Mouse (Mus musculus) c-Kit-negative CD71-positive TER-119-positive erythroid progenitor cells, embryonic 14.5 days (primary cell): ENCODE results near the gene Gm37240.
"Not testable (repeated sequence)": the region's sequence is repeated elsewhere in the genome, so short reads cannot be mapped to it uniquely, and the experiment has no call there.

ENCODE experiments used
- DNase-seq: peaks from one replicate; pipeline ENCODE4 v3.0.0-alpha.2; 2013; ENCODE audit warnings: low read depth, low spot score

Gm37240 gene

GRCm38 (mm10) chr3:84603212-84603611, 1284.1 kb downstream of the Gm37240 start:
- DNase-seq = no peak

DNA sequence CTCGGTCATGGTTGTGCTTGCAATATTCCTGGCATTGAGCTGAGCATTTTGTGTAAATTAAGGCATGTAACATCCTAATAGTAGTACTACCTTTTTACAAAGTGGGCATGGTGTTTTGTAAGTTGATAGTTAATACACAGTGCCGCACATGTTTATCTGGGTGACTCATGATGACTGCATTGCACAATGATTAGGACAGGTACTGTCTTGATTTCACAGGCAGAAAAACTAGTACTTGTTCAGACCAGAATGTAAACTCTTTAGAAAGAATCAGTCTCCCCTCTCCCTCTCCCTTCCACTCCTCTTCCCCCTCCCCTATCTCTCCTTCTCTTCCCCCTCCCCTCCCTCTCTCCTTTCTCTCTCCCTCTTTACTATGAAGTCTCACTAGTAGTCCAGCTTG, 1284.6 kb downstream of the Gm37240 start:
- DNase-seq = no peak

DNA sequence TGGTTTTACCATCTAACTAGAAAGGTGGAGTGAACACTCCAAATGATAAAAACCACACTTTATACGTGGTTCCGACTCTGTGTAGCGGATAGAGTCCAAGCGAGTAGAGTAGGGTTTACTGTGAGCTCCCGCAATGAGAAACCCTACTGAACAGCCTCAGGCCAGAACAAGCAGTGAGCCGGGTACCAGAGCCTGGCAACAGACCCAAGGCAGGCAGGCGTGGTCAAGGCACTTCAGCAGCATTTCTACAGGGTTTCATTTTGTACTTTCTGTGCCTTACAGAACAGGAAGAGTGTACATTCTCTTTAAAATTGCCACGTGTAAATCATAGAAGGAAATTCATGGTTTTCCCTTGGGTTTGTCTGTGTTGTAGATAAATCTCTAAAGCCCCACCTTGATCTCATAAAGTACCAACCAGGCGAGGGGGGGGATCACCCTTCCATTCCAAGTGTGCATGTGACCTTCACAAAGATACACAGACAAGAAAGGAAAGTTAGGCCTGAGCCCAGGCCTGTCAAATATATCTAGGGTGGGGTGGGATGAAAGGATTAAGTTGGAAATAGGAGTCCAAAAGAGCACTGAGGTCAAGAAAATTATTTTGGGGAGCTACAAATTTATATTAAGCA, 1285.3 kb downstream of the Gm37240 start:
- DNase-seq = no peak

DNA sequence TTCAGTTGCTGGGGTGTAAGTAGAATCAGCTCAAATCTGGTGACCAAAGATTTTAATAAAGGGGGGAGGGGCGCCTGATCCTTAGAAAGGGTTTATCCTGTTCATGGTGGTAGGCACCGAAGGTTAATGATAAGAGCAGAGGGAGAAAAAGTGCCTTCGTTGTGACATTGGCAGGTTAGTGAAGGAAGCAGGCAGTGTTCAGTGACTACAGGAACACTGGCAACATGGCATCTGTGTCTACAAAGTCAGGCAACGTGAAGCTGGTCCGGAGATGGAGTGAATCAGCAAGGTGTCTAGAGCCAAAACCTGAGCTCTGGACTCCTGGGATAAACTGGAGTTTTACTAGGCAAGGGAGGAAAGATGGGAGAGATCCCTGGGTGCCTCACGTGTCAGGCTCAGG, 1288.6 kb downstream of the Gm37240 start:
- DNase-seq = no peak

DNA sequence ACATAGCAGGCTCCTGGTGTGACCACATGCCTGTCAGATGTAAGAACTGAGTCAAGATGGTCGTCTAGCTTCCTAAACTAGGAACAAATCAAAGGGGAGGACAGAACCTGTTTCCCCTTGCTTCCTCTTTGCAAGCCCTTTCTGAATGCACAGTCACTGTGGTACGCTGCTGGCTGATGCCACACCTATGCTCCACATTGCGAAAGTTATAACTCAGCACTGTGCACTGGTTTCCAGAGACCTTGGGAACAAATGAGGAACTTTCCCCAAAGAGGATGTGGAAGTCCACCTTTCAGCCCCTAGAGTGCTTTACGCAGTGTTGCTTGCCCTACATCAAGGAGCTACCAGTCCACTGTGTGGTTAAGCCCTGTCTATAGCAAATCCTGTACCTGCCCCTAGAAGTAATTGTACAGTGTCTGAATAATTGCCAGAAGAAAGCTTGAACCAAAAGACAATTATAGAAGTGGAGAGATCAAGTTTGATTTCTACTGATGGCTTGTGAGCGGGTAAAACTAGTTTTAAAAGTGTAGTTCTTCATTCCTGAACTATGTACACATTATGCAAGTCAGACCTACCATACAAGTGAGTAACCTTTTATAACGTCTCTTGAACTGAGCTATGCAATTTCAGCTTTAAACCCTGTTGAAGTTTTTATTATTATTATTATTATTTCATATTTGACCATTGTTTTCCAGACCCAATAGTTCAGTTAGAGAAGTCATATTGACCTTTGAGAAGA, 1289.2 kb downstream of the Gm37240 start:
- no peak for DNase-seq

DNA sequence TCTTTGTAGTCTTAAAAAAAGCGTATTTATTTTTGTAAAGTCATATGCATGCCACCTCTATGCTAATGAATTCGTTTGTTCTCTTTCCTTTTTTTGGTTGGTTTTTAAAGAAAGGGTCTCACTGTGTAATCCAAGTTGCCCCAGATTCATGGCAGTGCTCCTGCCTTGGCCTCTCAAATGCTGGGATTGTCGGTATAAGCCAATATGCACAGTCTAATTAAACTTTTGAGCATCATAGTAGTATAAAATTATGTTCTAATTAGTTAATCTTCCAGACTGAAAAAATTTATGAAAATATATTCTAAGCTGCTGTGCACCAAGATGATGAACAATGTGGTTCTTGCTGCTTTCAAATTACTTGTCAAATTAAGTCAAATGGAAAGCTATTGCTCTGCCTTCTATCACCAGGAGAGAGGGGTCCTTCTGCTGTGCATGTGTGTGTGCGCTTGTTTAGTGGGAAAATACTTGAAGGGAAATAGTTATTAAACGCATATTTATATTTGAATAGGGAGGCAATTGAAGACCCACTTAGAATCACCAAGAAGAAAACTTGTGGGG, 1291.6 kb downstream of the Gm37240 start:
- DNase-seq = no peak

- DNase-seq = no peak
These were observed 1292.2 kb downstream of the Gm37240 start for GRCm38 (mm10) chr3:84594894-84595676.

- no peak for DNase-seq
These were observed 1294.0 kb downstream of the Gm37240 start, which contains the start of gene Tigd4 for GRCm38 (mm10) chr3:84593274-84593673. Gene Tigd4, plus strand, starts transcription at chr3:84593574.

DNA sequence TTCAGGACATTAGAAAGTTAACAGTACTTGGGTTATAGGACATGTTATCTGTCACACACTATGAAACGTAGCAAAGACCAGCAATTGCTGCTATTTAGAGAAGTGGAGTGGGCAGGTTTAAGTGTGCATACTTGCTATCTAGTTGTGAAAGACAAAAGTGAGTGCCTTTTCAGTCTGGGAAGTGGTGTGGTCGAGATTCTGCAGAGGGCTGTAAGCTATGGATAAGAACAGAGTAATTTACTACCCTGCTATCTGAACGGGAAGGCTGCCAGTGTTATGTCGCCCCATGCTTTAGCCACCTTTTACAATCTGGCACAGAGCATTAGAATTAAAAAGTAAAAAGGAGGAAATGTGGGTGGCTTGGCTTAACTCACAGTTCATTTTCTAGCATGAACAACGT, 1300.6 kb downstream of the Gm37240 start:
- DNase-seq = no peak

DNA sequence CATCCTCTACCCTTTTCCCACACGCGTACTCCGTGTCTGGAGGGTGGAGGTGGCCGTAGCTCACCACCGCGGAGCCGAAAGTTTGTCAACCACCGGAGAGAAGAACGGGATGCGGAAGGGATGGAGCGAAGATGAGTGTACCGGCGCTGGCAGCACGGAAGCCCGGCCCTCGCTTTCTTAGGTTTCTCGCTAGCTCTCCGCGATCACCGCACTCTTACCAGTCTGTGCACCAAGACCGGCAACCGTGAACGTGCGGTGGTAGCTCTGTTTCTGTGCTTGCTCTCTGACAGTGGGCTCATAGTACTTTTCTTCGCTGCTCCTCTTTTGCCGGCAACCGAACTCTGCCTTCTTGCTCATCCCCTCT, 1304.4 kb downstream of the Gm37240 start:
- no peak for DNase-seq

DNA sequence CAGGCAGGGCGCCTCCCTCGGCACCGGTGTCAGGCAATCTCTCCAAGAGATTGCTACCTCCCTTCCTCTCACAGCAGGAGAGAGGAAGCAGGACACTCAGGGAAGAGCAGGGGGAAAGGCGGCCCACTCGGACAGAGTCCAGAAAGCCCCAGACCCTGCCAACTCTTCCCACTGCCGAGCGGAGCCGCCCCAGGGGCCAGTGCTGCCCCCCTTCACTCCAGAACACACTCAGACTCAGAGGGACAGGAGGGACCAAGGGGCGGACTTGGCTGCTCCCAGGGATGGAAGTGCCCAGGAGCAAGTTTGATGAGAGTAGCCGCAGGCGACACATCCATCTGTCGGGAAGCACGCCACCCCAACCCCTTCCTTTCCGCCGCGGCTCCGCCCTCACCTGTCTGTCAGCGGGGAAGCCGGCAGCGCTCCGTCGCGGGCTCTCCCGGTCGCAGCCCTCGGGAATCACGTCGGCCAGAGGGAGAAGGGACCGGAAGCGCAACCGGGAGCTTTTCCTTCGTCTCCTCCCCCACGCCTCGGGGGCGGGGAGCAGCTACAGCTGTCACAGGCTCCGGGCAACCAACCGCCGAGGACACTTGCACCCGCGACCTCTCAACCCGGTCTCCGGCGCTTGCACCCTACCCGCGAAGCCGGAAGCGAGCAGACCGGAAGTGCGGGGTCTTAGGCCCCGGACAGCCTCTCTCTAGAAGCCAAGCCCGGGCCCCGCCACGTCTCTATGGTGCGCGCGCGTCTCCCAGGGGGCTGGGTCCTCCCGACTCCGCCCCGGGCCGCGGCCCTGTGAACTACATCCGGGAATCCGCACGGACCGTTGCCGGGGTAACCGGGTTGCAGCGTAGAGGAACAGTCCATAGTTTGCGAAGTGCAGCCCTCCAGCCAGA, 1305.0 kb downstream of the Gm37240 start, which contains the start of gene Arfip1:
TSS of gene Arfip1 (minus strand) at position 603 of the 890 bp plus-strand sequence.
- DNase-seq = peak; percentile 30

DNA sequence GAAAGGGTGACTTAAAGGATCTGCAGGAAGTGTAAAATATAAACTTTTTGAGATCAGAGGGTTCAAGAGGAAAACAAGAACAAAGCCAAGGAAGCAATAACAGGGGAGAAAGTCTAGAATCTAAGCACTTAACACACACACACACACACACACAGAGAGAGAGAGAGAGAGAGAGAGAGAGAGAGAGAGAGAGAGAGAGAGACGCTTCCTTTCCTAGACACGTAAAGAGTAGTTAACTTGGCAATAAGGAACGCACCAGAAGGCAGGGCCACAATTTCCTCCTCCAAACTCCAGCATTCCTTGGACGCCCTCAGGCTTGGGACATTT, 1305.7 kb downstream of the Gm37240 start:
- DNase-seq = no peak

DNA sequence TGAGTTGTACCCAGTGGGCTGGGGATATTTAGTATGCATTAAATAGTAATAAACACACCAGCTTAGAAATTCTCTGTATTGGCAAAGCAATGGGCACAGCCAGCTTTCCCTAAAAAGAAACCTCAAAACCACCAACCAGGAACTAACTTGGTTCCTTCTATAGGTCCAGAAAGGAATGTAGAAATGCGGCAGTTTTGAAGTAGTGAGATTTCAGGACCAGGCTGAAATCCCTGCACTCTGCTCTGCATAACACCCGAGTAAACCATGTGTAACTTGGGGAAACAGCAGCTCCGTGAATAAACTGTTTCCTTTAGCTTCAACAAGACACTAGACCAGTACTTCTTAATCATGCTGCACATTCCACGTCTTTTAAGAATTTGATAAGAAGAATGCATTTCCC, 1306.6 kb downstream of the Gm37240 start:
- no peak for DNase-seq

- no peak for DNase-seq
These were observed 1316.8 kb downstream of the Gm37240 start for GRCm38 (mm10) chr3:84570501-84570900.

DNA sequence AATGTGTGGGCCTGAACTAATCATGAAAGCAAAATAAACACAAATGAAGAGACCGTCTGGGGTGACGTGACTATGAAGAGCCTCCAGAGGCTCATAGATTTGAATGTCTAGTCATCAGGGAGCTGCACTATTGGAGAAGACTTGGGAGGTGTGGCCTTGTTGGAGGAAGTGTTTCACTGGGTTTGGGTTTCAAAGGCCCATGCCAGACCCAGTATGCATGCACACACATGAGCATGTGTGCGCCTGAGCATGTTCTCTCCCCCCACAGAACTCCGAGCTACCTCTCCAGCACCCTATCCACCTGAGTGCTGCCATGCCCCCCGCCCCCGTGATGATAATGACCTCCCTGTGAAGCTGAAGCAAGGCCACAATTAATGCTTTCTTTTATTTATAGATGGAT, 1317.7 kb downstream of the Gm37240 start:
- no peak for DNase-seq

DNA sequence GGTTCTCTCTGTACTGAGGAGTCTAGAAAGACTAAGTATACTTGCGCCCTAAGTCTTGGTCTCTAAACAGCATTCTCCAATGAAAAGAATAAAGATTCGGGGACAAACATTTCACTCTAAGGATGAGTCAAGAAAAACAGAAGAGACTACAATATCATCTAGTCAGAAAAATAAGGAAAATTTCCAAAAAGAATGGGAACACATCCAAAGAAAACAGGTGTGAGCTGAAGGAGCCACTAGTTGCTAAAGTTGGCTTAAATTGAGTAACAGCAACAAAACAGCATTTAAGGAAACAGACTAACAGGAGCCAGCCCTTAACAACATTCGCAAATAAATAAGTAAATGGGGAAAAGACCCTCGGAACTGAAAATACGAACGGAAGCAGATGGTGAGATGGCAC, 1318.8 kb downstream of the Gm37240 start:
- DNase-seq = no peak

DNA sequence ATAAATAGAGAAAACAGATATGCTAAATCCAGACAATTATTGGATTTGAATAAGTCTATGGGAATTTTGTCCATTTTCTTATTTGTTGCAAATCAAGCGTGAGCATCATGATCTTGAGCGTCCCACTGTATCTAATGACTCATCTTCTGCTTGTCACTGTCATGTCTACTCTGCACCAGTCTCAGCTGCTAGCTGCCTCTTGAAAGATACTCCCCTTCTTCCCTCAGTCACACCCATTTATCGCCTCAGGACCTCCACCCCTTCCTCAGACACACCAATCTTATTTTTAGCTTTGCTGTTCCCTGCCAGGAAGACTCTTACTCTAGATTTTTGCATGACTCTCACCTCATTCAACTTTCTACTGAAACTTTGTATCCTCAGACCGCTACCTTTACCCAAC, 1323.9 kb downstream of the Gm37240 start:
- DNase-seq = no peak

DNA sequence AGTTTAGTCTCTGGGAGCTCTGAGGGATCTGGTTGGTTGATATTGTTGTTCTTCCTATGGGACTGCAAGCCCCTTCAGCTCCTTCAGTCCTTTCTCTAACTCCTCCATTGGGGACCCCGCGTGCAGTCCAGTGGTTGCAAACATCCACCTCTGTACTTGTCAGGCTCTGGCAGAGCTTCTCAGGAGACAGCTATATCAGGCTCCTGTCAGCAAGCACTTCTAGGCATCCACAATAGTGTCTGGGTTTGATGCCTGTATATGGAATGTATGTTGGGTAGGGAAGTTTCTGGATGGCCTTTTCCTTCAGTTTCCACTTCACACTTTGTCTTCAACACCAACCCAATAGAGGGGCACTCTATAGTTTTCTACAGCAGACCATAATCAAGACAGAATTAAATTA, 1324.4 kb downstream of the Gm37240 start:
- not testable (repeated sequence) for DNase-seq

- no peak for DNase-seq
These were observed 1329.0 kb downstream of the Gm37240 start for GRCm38 (mm10) chr3:84558301-84558700.

DNA sequence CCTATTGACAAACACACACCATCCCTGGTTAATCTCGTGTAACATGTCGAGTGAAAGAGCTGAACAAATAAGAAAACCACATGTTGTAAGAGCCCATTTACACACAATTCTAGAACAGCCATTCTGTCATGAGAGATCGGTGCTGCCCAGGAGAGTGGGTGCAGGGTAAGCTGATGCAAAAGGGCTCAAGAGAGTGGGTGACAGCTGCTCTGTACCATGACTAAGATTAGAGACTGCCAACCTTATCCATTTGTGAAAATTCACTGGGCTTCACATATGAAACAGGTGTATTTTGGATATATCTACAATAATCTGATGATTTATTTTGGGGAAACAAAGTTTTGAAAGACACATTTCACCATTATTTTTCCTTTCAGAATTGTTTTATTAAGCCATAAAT, 1331.5 kb downstream of the Gm37240 start:
- DNase-seq = no peak

- DNase-seq = no peak
These were observed 1340.1 kb downstream of the Gm37240 start for GRCm38 (mm10) chr3:84547177-84547576.
